In the genomic region with DNA sequence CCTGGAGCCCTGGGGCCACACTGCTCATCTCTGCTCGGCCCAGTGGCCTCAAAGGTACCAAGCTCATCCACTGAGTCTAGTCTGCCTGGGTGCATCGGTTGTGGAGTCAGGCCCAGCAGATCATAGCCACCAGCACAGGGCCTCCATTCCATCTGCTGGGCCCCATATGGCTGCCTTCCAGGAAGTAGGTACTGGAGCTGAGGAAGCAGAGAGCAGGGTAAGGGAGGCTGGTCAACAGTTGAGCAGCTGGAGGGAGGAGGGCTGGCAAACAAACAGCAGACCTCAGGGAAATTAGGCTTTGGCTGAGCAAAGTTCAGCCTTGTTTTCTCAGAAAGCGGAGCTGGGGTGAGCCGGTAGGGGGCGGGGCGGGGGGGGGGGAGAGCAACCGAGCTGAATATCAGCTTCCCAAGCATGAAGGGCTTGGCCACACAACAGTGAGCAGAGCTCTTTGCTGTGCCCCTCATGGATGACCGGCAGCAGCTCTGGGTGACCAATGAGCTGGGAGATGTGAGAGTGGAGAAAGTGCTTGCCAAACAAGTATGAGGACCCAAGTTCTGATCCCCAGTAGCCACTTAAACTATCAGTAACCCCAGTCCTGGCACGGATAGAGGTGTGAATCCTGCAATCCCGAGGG, we compare ENCODE assay signal across 9 mouse cellular contexts.
DNase-seq lines count a peak whose midpoint lies in the region; ATAC-seq and TF ChIP-seq lines count a peak whose summit lies in the region.
"Had no signal": no experiment of that assay in that cellular context is flagged by ENCODE, and none has a peak within 500 bp of the region (broad histone marks: within the 10 kb centered on the region; RNA-seq: fewer than 3 reads in every experiment).

No protein-coding gene starts in this region.

- H3K4me1 ChIP-seq in forebrain, embryonic 16.5 days (replicated peaks; ENCODE audit: control insufficient read depth, insufficient read depth, low read length): peaks cover 27% of the 10 kb centered on the region
- H3K4me1 ChIP-seq in hindbrain, postnatal 0 days (ENCODE audit: insufficient read depth, low read length): peaks cover 35% of the 10 kb centered on the region
- H3K4me1 ChIP-seq in liver, embryonic 11.5 days (replicated peaks; ENCODE audit: control insufficient read depth, insufficient read depth, low read length): peaks cover 45% of the 10 kb centered on the region
- H3K4me1 ChIP-seq in neural tube, embryonic 11.5 days (ENCODE audit: control insufficient read depth, insufficient read depth, low read length): peaks cover 28% of the 10 kb centered on the region

- intact Hi-C loops in left cerebral cortex, postnatal 36 days (cut with DNase I): no loop called here

- H3K9ac ChIP-seq in forebrain, embryonic 16.5 days (replicated peaks; ENCODE audit: low read depth, low read length): no peak overlapping the region
- H3K9ac ChIP-seq in hindbrain, postnatal 0 days (replicated peaks; ENCODE audit: low read length): no peak overlapping the region
- peak overlapping the region; percentile 14; the same call in 1 of the 2 replicates for H3K9ac ChIP-seq in liver, embryonic 11.5 days (ENCODE audit: low read depth, low read length)
- no peak overlapping the region for H3K9ac ChIP-seq in neural tube, embryonic 11.5 days (ENCODE audit: low read length)

- DNase-seq in thymus, postnatal 25 days: peak; percentile 34
- DNase-seq in thymus, adult 18-20 months: no peak
- DNase-seq in hindbrain, postnatal 0 days (ENCODE audit: low spot score): peak; percentile 78
- DNase-seq in liver, embryonic 11.5 days (ENCODE audit: low spot score): no peak
- no peak for DNase-seq in neural tube, embryonic 11.5 days (ENCODE audit: low spot score)
- no peak for DNase-seq in left cerebral cortex, postnatal 36 days (ENCODE audit: low spot score in 2 of 2)

- H3K4me2 ChIP-seq in forebrain, embryonic 16.5 days (ENCODE audit: low read length): no peak overlapping the region
- H3K4me2 ChIP-seq in hindbrain, postnatal 0 days (ENCODE audit: low read depth, low read length): no peak overlapping the region
- H3K4me2 ChIP-seq in liver, embryonic 11.5 days: 0 out of 2 replicates have a peak overlapping the region, but pooled peaks have one; percentile 16
- H3K4me2 ChIP-seq in neural tube, embryonic 11.5 days (ENCODE audit: low read depth): no peak overlapping the region

- H3K36me3 ChIP-seq in forebrain, embryonic 16.5 days (ENCODE audit: control insufficient read depth, insufficient read depth): no peaks in the 10 kb centered on the region
- no peaks in the 10 kb centered on the region for H3K36me3 ChIP-seq in hindbrain, postnatal 0 days (ENCODE audit: insufficient read depth, low read length)
- H3K36me3 ChIP-seq in liver, embryonic 11.5 days (ENCODE audit: control insufficient read depth, insufficient read depth, low read length): no peaks in the 10 kb centered on the region
- no peaks in the 10 kb centered on the region for H3K36me3 ChIP-seq in neural tube, embryonic 11.5 days (ENCODE audit: control insufficient read depth, insufficient read depth, low read length)

- no peak for TF ChIP-seq CTCF in hindbrain, postnatal 0 days (IDR thresholded peaks at IDR 0.05; ENCODE audit: low read depth)

- no peak overlapping the region for H3K4me3 ChIP-seq in forebrain, embryonic 16.5 days (replicated peaks; ENCODE audit: low read length)
- H3K4me3 ChIP-seq in hindbrain, postnatal 0 days (ENCODE audit: low read length): no peak overlapping the region
- H3K4me3 ChIP-seq in liver, embryonic 11.5 days (ENCODE audit: low read depth, low read length): no peak overlapping the region
- no peak overlapping the region for H3K4me3 ChIP-seq in neural tube, embryonic 11.5 days (ENCODE audit: low read depth, low read length)
- H3K4me3 ChIP-seq: myocyte had no signal

- H3K27me3 ChIP-seq in forebrain, embryonic 16.5 days (replicated peaks; ENCODE audit: control insufficient read depth, insufficient read depth, low read length): no peaks in the 10 kb centered on the region
- no peaks in the 10 kb centered on the region for H3K27me3 ChIP-seq in hindbrain, postnatal 0 days (ENCODE audit: insufficient read depth, low read length)
- no peaks in the 10 kb centered on the region for H3K27me3 ChIP-seq in liver, embryonic 11.5 days (replicated peaks; ENCODE audit: control insufficient read depth, insufficient read depth, low read length)
- H3K27me3 ChIP-seq in neural tube, embryonic 11.5 days (ENCODE audit: control insufficient read depth, insufficient read depth, low read length): no peaks in the 10 kb centered on the region

- ATAC-seq in forebrain, embryonic 16.5 days: no peak
- peak; percentile 48 for ATAC-seq in hindbrain, postnatal 0 days
- peak; percentile 38 for ATAC-seq in liver, embryonic 11.5 days (replicated peaks; ENCODE audit: low FRiP score)
- ATAC-seq in neural tube, embryonic 11.5 days (ENCODE audit: insufficient read depth, low FRiP score, low TSS enrichment): no peak
- ATAC-seq in frontal cortex, adult (ENCODE audit: low TSS enrichment): no peak

- 58% methylated on average over 8 of the region's 10 CpGs for WGBS in forebrain, embryonic 16.5 days
- 36% methylated on average over 10 of the region's 10 CpGs for WGBS in hindbrain, postnatal 0 days
- 47% methylated on average over 10 of the region's 10 CpGs for WGBS in liver, embryonic 11.5 days
- 58% methylated on average over 10 of the region's 10 CpGs for WGBS in neural tube, embryonic 11.5 days

- peak overlapping the region; percentile 25; the same call in 1 of the 2 replicates for H3K27ac ChIP-seq in forebrain, embryonic 16.5 days (ENCODE audit: low read length)
- peak overlapping the region; percentile 93 for H3K27ac ChIP-seq in hindbrain, postnatal 0 days
- H3K27ac ChIP-seq in liver, embryonic 11.5 days (ENCODE audit: low read depth, low read length): peak overlapping the region; percentile 72
- H3K27ac ChIP-seq in neural tube, embryonic 11.5 days (ENCODE audit: low read depth, low read length): peak overlapping the region; percentile 9; the same call in 1 of the 2 replicates

- H3K9me3 ChIP-seq in forebrain, embryonic 16.5 days (ENCODE audit: control insufficient read depth, low read length): no peaks in the 10 kb centered on the region
- no peaks in the 10 kb centered on the region for H3K9me3 ChIP-seq in hindbrain, postnatal 0 days (ENCODE audit: low read length)
- no peaks in the 10 kb centered on the region for H3K9me3 ChIP-seq in liver, embryonic 11.5 days (ENCODE audit: control insufficient read depth, low read length)
- no peaks in the 10 kb centered on the region for H3K9me3 ChIP-seq in neural tube, embryonic 11.5 days (ENCODE audit: control insufficient read depth, low read length)

Comparison
In these comparisons a context has a peak if more than half of its experiments do, and no peak if none do; other contexts are left out.
1. DNase-seq: peak in thymus, postnatal 25 days (single experiment) and hindbrain, postnatal 0 days (single experiment); none in thymus, adult 18-20 months (0 of 2), liver, embryonic 11.5 days (single experiment), neural tube, embryonic 11.5 days (single experiment) and left cerebral cortex, postnatal 36 days (0 of 2).
2. ATAC-seq: peak in hindbrain, postnatal 0 days (single experiment) and liver, embryonic 11.5 days (single experiment); none in forebrain, embryonic 16.5 days (single experiment), neural tube, embryonic 11.5 days (single experiment) and frontal cortex, adult (single experiment).
3. H3K27ac ChIP-seq: peak in every context shown above with its lines; median percentile 93 in hindbrain, postnatal 0 days; 72 in liver, embryonic 11.5 days; 25 in forebrain, embryonic 16.5 days; 9 in neural tube, embryonic 11.5 days.